Mouse (Mus musculus): ENCODE data around the gene Rhot2.

GRCm38 (mm10) chr17:25830200-25830753, 14.4 kb downstream of the Rhot2 start:
- TF ChIP-seq CTCF (IDR thresholded peaks at IDR 0.05; ENCODE audit: extremely low read depth, insufficient read depth, low read length) (no peak), POLR2A (IDR thresholded peaks at IDR 0.05; ENCODE audit: extremely low read depth, insufficient read depth, low read length) (peak; percentile 24; the same call in 1 of the 2 replicates)
